Mouse (Mus musculus) lung, adult 2 months (tissue): ENCODE data around the gene Sptbn4.

Experiments
- CTCF ChIP-seq: fragments of 200-500 bp; IDR thresholded peaks from 2 replicates; pipeline ENCODE4 v1.5.1; 2011; ENCODE audit warnings: mild to moderate bottlenecking, low read length, control low read depth; ENCODE audit not compliant: insufficient read depth
- POLR2A ChIP-seq: fragments of 200-500 bp; IDR thresholded peaks from 2 replicates; pipeline ENCODE4 v1.6.1; 2011; ENCODE audit warnings: low read depth, mild to moderate bottlenecking, control low read depth, low read length, borderline replicate concordance; ENCODE audit errors: extremely low read depth

DNA sequence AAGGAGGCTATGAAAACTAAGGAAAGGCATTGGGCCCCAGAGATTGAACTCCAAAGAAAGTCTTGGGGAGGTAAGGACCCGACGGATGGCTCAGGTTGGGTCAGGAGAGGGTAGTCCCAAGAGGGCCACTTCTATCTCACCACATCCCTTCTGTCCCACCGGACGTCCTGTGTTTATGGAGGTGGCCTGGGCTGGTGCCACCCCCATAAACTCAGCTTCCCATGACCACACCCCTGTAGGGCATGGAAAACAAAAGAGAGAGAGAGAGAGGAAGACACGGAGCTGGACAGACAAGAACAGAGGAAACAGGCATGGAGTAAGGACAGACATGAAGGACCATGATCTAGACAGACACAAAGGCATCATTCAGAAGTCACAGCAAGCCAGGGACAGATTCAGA is 46.0 kb upstream of the Sptbn4 start:
- TF ChIP-seq POLR2A (no peak), CTCF (no peak)
